Mouse (Mus musculus): ENCODE results near the gene Ly6f. TPM values are rescaled to one million over a fixed set of nuclear protein-coding genes. Genes with fewer than 3 reads are reported as not detected.

Gene Ly6f
- total RNA-seq, 2 experiments from 2014 or later: not detected

- no peak for DNase-seq
These were observed 50.4 kb downstream of the Ly6f start for GRCm38 (mm10) chr15:75318584-75318983.

GRCm38 (mm10) chr15:75320104-75320503 lies 51.9 kb downstream of the Ly6f start:
- no peak for DNase-seq

Other genes with a start within 250 kb of the Ly6f start
- gene Ly6c1, start 219.6 kb upstream of the Ly6f start, total RNA-seq (2021): 100 to 1,000 TPM; 256 to 283 TPM
- gene Ly6c2, start 156.5 kb upstream of the Ly6f start, total RNA-seq (2021): 10 to 100 TPM in 1 of 2 experiments, 1 to 10 TPM in 1; 9.1 to 10.0 TPM
- gene Ly6g, start 113.2 kb upstream of the Ly6f start, total RNA-seq (2021): not detected
- gene BC025446, start 52.0 kb upstream of the Ly6f start, total RNA-seq (2021): not detected